Mouse (Mus musculus) heart, postnatal 4 days (tissue): ENCODE data around the gene Camta2. TPM values are rescaled to one million over a fixed set of nuclear protein-coding genes. Genes with fewer than 3 reads are reported as not detected.

Experiments
- DNase-seq: peaks from one replicate; pipeline ENCODE4 v3.0.0; 2021
- total RNA-seq, 2 experiments: library from RNA; stranded (reverse); gene quantifications; 2 replicates each; pipeline ENCODE4 v1.2.3; 2021

Gene Camta2
- total RNA-seq, 2 experiments from 2014 or later: 22.2 to 23.5 TPM

DNA sequence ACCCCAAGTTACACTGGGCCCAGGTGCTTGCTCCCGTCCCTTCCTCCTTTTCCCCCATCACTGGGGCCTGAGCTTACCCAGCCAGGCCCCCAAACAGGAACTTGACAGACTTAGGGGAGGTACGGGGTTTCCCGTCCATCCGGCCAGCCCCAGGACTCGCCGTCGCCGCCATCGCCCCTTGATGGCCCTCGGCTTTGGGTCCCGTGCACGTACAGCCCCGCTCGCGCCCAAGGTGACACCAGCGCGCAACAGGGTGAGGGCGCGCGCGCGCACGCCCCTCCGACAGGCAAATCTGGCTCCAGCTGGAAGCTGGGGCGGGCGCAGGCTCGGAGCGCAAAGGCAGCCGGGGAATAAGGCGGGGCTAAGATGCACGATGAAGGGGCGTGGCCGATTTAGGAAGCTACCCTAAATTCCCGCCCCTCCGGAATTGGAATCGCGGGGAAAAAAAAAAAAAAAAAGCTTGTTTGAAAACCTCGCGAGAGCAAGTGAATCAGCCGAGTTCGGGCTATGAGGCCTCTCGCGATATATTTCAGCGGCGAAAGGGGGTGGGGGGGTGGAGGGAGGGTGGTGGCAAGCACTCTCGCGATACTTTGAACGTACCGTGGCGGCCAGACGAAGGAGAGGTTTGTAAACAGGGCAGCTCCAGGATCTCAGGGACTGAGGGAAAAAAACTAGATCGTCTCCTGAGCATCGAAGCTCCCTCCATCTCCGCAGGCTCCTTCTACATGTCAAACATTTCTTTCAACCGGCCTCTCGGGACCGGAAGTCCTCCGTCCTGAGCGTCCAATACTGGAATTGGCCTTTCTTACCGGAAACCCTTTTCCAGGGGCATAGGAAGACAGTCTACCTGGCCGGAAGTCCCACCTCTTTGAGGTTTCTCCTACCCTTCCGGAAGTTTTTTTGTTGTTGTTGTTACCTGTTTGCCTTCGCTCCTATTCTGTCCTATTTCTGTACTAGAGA, 40.9 kb downstream of the Camta2 start, which contains the start of the genes Rnf167 and Slc25a11:
Gene Rnf167 (plus strand): TSS at position 545 of the 960 bp plus-strand sequence.
Gene Slc25a11 (minus strand): TSS at position 789 of the 960 bp plus-strand sequence.
- DNase-seq: peak; percentile 98

DNA sequence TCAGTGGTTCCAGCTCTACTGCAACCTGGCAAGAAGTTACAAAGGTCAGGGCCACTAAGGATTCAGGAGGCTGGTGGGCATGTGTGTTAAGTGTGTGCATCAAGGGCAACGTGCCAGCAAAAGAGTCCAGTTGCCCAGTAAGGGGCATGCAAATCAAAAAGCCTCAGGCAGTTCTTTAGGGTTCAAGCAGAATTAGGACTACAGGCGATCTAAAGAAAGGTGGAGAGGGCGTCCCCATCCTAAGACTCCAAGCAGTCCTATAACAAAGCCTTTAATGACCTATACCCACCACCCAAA, 41.7 kb downstream of the Camta2 start:
- peak; percentile 39 for DNase-seq

DNA sequence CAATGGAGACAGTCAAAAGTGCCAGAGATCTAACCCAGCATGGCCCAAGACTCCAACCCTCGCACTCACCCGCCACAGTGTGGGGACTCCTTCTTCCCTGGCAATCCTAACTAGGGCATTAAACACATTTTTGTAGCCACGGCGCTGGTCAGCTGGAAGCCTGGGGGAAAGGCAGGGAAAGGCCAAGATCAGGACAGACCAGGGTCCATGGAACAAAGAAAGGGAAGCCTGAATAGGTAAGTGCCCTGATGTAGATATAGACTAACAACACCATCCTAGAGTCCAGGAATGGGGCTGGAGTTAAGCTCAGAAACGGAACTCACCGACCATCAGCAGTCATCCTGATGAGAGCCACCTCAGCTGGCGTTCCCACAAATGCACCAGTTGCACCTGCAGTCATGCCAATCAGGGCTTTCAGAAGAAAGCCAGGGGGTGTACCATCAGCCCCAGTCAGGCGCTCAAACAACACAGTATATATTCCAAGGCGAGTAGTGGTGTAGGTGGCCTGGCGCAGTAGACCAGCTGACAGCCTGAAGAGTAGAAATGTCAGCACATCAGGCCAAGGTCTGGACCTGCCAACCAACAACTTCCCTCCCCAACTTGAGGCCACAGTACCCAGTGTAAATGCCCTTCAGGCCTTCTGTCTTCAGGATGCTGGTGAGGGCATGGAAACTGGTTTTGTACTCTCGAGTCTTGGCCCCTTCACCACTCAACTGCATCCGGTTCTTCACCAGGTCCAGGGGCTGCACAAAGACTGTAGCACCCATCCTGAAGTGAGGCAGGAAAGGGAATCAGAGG, 42.2 kb downstream of the Camta2 start:
- peak; percentile 25 for DNase-seq

DNA sequence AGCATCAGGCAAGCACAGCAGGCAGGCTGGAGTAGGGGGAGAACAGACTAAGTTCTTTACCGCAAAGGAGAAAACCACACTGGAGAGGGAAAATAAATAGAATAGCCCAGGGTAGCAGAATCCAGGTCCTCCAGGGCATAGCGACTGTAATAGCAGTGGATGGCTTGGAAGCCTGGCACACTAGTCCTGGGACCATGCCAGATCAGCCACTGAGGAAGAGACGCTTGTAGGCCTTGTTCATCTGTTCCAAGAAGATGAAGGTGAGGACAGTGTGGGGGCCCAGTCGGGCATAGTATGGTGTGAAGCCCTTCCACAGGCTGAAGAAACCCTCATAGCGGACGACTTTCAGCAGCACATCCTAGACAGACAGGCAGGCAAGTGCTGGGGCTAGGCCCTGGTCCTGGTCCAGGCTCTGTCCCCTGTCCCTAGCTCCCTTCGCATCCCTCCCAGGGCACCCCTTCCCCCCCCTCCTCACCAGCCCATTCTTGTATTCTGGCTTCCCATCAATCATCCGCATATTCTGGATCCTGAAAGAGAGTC, 43.3 kb downstream of the Camta2 start:
- DNase-seq: peak; percentile 6

DNA sequence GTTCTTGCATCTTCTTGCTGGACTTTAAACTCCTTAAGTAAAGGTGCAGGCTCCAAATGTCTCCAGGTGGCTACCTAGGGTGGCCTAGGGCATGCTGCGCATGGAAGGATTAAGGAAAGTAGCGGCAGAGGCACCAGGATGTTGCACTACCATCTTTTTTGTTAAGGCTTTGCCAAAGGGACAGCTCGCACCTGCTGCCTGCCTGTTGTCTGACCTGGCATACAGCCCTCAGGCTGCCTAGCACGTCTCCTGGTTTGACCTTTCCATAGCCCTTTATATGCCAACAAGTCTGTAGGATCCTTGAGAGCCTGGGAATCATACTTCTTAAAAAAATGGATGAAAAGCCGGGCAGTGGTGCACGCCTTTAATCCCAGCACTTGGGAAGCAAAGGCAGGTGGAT, 44.9 kb downstream of the Camta2 start:
- peak; percentile 5 for DNase-seq

DNA sequence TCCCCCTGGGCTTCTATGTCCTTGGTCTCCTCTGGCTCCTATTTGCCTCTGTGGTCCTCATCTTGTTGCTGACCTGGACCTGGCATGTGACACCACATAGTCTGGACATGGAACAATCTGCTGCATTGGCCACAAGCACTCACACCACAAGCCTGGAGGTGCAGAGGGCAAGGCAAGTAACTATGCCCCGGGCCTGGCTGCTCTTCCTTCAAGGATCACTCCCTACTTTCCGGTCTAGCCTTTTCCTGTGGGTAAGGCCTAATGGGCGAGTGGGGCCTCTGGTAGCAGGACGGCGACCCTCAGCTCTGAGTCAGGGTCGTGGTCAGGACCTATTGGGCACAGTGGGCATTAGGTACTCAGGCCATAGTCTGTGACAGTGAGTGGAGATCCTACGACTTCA, 46.7 kb downstream of the Camta2 start:
- DNase-seq: peak; percentile 4

DNA sequence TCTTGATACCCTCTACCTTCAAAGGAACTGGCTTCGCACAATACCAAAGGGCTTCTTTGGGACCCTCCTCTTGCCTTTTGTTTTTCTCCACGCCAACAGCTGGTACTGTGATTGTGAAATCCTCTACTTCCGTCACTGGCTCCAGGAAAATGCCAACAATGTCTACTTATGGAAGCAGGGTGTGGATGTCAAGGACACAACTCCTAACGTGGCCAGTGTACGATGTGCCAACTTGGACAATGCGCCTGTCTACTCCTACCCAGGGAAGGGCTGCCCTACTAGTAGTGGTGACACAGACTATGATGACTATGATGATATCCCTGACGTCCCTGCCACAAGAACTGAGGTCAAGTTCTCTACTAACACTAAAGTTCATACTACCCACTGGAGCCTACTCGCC, 47.9 kb downstream of the Camta2 start:
- DNase-seq: no peak

DNA sequence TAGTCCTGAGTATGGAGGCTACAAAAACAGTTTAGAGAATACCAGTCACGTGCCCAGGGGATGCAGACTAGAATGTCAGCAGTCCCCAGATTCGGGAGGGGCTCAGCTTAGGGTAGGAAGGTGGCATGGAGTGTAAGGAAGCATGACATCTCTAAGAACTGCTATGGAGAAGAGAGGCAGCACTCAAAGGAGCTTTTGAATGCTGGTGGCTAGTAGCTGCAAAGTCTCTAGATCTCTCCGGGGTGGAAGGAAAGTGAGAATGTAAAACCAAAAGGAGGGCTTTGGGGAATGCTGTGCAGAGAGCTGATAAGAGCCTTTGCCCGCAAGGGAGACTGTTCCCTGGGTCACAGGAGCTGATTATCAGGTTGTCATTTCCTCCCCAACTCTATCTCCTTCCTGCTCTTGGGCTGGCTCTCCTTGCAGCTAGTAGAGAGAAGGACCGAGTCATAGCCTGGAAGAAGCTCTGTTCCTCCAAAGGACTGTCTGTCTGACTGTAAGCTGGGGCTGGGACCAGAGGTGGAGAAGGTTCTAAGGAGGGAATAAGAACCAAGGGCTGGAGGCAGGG, 49.1 kb downstream of the Camta2 start, which contains the start of gene Gp1ba:
Gene Gp1ba (plus strand): TSS at position 409 of the 565 bp plus-strand sequence.
- peak; percentile 3 for DNase-seq

DNA sequence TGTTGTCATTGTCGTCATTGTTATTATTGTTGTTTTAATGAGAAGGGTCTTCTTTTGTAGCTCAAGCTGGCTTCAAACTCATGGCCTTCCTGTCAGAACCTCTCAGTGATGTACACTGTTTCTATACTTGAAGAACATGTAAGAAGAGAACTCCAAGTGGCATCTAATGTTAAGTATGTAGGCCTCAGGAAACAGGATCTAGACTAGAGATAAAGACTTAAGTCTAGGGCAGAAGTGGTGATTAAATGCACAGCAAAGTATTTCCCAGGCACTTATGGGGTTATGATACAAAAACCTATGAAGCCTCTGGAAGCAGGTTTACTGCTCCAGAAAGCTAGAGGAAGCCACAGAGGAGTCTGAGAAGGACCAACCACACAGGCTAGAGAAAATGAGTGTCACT, 49.6 kb downstream of the Camta2 start:
- no peak for DNase-seq

DNA sequence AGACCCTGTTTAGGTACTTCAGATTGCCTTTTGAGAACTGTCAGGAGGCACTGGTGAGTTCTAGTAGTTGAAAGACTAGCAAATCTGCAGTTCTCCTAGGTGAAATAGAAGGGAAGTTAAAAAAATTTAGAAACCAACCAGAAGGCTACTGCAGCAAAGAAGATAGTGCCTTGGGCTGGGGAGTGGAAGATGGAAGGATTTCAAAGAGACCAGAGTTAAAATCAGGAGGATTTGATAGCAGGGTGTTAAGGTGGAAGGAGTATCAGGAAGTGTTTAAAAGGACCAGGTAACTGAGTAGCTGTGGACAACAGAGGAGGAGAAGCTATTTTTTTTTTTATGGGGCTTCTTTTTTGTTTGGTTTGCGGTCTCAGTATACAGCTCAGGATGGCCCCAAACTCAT, 50.1 kb downstream of the Camta2 start:
- DNase-seq: no peak

DNA sequence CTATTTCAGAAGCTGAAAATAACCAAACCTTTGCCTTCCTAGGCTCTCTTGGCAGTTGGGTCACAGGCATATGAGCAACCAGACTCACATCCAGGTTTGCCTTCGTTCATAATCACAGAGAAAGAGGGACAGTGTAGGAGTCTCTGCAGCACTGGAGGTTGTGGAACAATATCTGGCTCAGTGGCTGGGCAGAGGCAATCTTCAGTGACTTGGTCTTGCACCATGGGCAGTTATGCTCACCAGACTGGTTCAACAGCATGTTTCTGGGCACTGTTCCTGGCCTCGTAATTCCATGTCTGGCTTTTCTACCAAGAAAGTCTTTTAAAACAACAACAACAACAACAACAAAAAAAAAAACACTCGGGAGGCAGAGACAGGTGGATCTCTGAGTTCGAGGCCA, 52.3 kb downstream of the Camta2 start:
- no peak for DNase-seq

DNA sequence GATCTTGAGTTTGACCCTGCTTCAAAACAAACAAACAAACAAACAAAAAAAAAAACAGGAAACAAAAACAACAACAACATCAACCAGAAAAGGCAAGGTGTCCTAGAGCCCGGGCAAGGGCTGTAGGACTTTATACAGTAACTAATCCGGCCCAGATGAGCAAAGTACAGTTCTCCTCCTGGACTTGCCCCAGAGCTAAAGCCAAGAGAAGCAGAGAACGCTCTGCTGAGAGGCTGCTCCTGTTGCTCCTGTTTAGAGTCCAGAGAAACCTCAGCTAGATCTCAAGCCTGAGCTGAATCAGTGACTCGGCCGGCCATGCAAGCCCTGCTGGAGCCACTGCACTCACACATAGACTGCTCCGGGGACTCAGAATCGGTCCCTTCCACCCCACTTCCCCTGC, 57.8 kb downstream of the Camta2 start:
- no peak for DNase-seq

DNA sequence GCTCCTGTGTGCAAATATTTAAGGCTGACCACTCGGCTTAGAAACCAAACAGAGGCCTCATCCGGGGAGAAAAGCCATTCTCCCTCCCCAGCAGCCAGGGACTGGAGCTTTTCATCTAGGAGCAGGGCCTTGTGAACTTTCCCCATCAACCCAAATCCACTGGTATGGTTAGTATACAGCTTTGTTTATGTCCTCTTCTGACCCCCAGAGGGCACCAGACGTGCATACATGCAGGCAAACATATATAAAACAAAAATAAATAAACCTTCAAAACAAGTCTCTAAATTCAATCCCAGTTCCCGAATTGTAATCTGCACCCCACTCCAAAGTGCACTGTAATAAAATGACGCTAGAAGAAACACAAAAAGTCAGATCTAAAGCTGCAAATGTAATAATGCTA, 58.3 kb downstream of the Camta2 start:
- no peak for DNase-seq

DNA sequence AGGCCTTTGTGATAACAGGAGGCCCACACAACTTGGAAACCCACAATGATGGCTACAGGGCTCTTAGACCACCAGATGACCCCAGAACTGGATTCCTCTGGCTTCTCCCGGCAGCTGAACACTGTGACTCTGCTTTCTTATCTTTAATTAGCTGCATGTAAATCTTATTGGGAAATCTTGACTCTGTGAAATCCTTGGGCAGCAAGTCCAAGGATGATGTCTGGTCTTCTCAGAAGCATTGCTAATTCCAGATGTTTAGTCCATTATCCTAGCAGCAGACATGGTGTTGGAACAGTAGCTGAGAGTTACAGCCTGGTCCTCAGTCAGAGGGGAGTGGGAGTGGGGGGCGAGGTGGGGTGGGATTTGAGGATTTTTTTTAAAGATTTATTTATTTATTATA, 59.5 kb downstream of the Camta2 start:
- no peak for DNase-seq

DNA sequence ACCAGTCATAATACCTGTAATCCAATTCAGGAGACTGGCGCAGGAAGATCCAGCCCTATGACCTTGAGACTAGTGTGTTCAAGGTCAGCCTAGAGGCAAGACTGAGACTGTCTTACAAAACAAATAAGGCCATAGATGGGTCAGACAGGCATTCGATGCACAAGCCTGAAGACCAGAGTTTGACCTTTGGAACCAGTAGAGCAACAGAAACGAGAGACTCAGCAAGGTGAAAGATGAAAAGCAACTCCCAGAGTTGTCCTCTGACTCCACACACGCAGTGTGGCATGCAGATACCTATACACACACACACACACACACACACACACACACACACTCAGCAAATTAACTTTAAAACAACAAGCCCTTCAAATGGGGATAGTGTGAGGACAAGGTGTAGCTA, 61.0 kb downstream of the Camta2 start:
- DNase-seq: no peak

DNA sequence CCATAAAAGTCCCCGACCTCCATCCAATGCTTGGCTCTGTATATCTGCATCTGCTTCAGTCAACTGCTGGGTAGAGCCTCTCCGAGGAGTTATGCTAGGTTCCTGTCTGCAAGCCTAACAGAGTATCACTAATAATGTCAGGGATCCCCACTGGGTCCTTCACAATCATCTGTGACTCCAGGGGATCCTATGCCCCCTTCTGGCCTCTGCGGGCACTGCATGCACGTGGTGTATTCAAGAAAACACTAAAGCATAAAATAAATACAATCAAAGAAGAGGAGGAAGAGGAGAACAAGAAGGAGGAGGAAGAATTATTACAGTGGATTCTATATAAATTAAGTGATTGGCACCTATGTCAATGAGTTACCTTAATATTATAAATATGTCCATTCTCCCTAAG, 62.4 kb downstream of the Camta2 start:
- peak; percentile 66 for DNase-seq

DNA sequence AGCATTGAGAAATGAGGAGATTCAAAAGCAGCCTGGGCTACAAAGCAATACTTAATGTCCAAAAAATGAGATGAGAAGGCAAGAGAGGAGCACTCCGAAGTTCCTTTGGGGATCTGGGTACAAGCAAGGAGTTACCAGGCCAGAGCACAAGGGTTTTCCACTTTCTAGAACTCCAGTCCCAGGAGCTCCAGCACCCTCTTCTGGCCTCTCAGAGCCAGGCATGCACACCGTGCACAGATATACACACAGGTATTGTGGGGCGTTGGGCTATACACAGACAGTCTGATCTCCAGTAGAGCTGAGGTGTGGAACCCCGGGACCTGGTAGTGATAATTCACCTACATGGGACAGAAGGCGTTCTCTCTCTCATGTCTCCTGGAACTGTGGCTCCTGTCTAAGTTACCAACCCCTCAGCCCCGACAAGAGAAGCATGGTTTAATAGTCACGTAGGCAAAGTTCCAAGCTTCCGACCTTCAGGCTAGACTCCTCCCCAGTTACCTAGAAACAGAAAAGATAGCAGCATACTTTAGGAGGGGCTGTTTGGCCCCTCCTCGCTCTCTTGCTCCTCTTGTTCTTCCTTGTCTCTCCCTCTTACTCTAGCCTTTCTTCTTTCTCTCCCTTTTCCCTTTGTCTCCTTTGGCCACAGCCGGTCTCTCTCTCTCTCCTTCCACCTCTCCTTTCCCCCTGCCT, 64.7 kb downstream of the Camta2 start:
- DNase-seq: no peak

DNA sequence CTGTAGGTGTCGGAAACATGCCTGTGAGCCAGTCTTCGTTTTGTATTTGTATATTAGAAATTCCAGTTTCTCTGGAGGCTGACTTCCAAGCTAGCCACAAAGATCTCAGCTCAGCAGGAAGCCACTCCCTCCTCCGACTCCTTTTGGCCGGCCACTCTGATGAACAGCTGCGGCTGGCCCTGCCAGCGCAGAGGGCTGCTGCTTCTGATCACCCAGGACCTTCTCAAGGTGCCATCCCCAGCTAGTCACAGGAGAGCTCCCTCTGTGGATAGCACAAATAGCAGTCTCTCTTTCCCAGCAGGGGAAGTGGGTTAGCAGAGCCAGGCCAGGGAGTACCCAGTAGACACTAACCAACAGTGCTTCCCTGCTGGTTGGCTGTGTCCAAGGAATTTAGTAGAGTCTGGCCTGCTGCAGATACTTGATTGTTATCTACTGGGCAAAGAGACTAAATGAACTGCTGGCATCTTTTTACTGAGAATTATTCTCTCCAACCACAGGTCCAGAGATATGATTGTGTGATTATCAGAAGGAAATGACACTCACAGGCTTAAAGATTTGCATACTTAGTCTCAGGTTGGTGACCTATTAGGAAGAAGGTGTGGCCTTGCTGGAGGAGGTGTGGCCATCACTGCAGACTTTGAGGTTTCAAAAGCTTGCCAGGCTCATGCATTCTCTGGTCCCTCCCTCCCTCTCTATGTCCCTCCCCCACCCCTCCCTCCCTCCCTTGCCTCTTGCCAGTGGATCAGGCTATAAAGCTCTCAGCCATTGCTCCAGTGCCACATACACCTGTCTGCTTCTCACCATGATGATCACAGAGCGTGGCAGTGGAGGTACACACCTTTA, 65.7 kb downstream of the Camta2 start:
- no peak for DNase-seq
